Mouse (Mus musculus): ENCODE data around the gene Gm20479. TPM values are rescaled to one million over a fixed set of nuclear protein-coding genes. Genes with fewer than 3 reads are reported as not detected.

The Gm20479 gene
- polyA plus RNA-seq, 1 experiment from 2014 or later = not detected

DNA sequence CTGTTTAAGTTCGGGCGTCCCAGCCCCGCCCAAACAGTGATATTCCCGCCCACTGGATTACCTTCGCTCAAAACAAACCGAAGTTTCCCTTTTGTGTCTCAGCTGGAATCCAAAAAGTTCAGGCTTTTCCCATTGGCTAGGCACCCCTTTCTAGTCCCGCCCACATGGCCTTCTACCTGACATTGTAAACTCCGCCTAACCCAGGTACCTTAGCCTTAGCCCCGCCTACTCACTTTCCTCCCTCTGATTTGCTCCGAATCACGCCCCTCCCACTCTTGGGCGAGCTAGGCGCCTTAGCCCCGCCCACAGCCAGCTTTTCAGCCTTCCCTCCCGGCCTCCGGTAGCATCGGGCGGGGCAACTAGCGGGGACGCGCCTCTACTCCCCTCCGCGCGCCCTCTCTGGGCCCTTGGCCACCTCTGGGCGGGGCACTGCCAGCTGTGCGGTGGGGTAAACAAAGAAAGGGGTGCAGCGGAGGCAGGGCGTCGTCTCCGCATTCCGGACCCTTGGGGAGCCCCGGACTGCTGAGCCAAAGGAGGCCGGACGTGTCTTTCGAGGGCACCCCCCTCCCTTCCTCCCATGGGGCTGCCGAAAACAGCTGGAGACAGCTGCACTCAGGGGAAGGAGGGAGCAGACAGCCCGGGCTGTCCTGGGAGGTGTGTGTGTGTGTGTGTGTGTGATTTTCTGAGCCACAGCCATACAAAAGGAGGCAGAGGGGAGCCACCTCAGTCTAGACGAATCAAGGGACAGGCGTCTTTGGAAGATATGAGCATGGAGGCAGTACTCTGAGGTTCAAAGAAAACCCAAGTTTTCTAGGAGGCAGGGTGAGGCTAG, 26.3 kb downstream of the Gm20479 start:
- Histone ChIP-seq H3K4me3 (peak overlapping the region; percentile 33), H3K4me1 (peaks cover 42% of the 10 kb centered on the region), H3K4me2 (replicated peaks) (peak overlapping the region; percentile 63), H3K36me3 (no peaks in the 10 kb centered on the region), H3K9me3 (no peaks in the 10 kb centered on the region), H3K27ac (no peak overlapping the region), H3K27me3 (replicated peaks) (peaks cover 97% of the 10 kb centered on the region), H3K9ac (no peak overlapping the region)
- WGBS = under 1% methylated on average over 39 of the region's 39 CpGs
- no peak for ATAC-seq (ENCODE audit: low FRiP score, low read depth)

GRCm38 (mm10) chr7:27329981-27330380, 27.2 kb downstream of the Gm20479 start:
- H3K4me3 ChIP-seq = no peak overlapping the region
- peaks cover 47% of the 10 kb centered on the region for H3K4me1 ChIP-seq
- H3K36me3 ChIP-seq = no peaks in the 10 kb centered on the region
- H3K27me3 ChIP-seq (replicated peaks) = peaks cover 99% of the 10 kb centered on the region
- no peak overlapping the region for H3K9ac ChIP-seq
- H3K27ac ChIP-seq = no peak overlapping the region
- H3K4me2 ChIP-seq (replicated peaks) = peak overlapping the region; percentile 63; the same call in 1 of the 2 replicates
- no peaks in the 10 kb centered on the region for H3K9me3 ChIP-seq
- no peak for ATAC-seq (ENCODE audit: low FRiP score, low read depth)
- 26% methylated on average over 17 of the region's 17 CpGs for WGBS

DNA sequence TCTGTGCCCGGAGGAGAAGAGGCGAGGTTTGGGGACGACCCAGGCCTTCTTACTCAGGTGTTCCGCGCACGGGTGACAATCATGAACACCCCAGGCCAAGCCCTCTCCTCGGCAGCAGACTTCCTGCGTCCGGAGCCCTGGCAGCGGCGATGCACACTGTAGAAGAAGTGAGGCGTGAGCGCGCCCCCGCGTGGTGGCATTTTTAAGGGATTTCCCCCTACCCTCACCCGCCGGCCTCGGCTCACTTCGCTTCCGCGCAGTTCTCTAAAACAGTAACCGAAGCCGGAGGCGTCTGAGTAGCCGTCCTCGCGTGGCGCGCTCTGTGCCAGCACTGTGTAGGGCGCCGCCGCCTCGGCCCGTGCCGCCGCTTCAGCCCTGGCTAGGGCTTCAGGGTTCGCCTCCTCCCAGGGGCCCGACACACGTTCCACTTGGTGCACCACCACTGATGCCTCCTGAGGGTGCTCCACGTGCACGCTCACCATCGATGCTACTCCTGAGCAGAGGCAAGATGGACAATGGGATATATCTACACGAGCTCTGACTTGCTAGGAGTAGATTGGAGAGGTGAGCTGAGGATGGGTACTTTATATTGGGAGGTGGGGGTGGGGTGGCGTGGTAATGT, 27.8 kb downstream of the Gm20479 start:
- ATAC-seq (ENCODE audit: low FRiP score, low read depth) = peak; percentile 12; the same call in 1 of the 2 replicates
- Histone ChIP-seq H3K27me3 (replicated peaks) (peaks cover 99% of the 10 kb centered on the region), H3K4me3 (0 out of 2 replicates have a peak overlapping the region, but pooled peaks have one; percentile 21), H3K9me3 (no peaks in the 10 kb centered on the region), H3K27ac (no peak overlapping the region), H3K4me2 (replicated peaks) (peak overlapping the region; percentile 54), H3K9ac (no peak overlapping the region), H3K4me1 (peaks cover 43% of the 10 kb centered on the region), H3K36me3 (no peaks in the 10 kb centered on the region)
- 4% methylated on average over 45 of the region's 45 CpGs for WGBS

GRCm38 (mm10) chr7:27328648-27329047, 28.6 kb downstream of the Gm20479 start:
- Histone ChIP-seq H3K4me1 (peaks cover 35% of the 10 kb centered on the region), H3K36me3 (no peaks in the 10 kb centered on the region), H3K9me3 (no peaks in the 10 kb centered on the region), H3K4me3 (no peak overlapping the region), H3K27ac (no peak overlapping the region), H3K27me3 (replicated peaks) (peaks cover 99% of the 10 kb centered on the region), H3K4me2 (replicated peaks) (no peak overlapping the region), H3K9ac (no peak overlapping the region)
- ATAC-seq (ENCODE audit: low FRiP score, low read depth) = no peak
- 38% methylated on average over 16 of the region's 16 CpGs for WGBS

- no peak for ATAC-seq (ENCODE audit: low FRiP score, low read depth)
- H3K27me3 ChIP-seq (replicated peaks) = peaks cover 99% of the 10 kb centered on the region
- peaks cover 31% of the 10 kb centered on the region for H3K4me1 ChIP-seq
- no peak overlapping the region for H3K27ac ChIP-seq
- H3K9me3 ChIP-seq = no peaks in the 10 kb centered on the region
- 87% methylated on average over 11 of the region's 11 CpGs for WGBS
- no peak overlapping the region for H3K4me2 ChIP-seq (replicated peaks)
- H3K9ac ChIP-seq = no peak overlapping the region
- H3K36me3 ChIP-seq = no peaks in the 10 kb centered on the region
- H3K4me3 ChIP-seq = no peak overlapping the region
Measured at GRCm38 (mm10) chr7:27328161-27328560, 29.1 kb downstream of the Gm20479 start.

DNA sequence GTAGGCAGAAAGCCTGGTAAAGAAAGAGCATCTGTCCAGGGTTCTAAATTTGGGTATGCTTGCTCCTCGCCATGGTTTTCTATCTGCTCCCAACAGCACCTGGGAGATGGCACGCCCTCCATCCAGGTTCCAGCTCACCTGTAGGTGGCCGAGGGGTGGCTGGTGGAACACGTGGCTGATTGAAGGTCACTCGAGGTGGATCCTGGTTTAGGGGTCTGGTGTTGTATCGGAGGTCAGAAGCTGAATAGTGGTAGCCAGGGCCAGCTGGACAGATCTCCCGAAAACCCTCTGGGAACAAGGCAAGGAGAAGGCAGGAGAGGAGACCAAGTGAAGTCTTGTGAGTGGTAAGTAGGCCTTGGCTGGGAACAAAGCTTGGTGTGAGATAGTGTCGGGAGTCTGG, 29.7 kb downstream of the Gm20479 start:
- Histone ChIP-seq H3K9me3 (no peaks in the 10 kb centered on the region), H3K4me3 (no peak overlapping the region), H3K4me2 (replicated peaks) (no peak overlapping the region), H3K27ac (no peak overlapping the region), H3K36me3 (no peaks in the 10 kb centered on the region), H3K9ac (no peak overlapping the region), H3K4me1 (peaks cover 24% of the 10 kb centered on the region), H3K27me3 (replicated peaks) (peaks cover 99% of the 10 kb centered on the region)
- ATAC-seq (ENCODE audit: low FRiP score, low read depth) = no peak
- 90% methylated on average over 8 of the region's 8 CpGs for WGBS

DNA sequence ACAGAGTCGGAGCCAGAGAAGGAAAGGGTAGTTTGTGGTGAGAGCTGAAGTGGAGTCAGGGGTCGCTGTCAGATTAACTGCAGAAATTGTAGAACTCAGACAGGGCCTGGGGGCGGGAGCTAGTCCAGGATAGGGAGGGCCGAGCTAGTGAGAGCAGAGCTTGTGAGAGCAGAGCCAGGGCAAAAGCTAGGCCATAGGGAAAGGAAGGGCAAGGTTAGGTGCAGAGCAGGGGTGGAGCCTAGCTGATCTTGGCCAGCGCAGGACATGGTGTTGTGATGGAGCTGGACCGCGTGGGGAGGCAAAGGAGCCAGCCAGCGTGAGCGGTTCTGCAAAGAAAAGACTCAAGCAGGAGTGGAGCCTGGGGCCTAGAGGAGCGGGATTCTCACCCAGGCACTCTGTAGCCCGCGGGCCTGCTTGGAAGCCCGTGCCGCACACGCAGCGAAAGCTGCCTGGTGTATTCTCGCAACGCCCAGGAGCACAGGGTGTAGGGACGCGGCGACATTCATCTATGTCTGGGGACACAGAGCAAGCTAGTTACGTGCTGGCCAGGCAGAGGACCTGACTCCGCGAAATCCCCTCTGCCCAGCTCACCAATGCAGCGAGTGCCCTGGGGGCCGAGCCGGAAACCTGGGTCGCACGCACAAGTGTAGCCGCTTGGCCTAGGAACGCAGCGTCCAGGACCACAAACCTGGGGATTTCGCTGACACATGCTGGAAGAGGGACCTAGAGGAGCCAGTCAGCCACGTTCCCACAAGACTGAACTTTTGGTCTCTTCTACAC, 30.9 kb downstream of the Gm20479 start:
- WGBS = 33% methylated on average over 34 of the region's 34 CpGs
- peaks cover 95% of the 10 kb centered on the region for H3K27me3 ChIP-seq (replicated peaks)
- ATAC-seq (ENCODE audit: low FRiP score, low read depth) = no peak

DNA sequence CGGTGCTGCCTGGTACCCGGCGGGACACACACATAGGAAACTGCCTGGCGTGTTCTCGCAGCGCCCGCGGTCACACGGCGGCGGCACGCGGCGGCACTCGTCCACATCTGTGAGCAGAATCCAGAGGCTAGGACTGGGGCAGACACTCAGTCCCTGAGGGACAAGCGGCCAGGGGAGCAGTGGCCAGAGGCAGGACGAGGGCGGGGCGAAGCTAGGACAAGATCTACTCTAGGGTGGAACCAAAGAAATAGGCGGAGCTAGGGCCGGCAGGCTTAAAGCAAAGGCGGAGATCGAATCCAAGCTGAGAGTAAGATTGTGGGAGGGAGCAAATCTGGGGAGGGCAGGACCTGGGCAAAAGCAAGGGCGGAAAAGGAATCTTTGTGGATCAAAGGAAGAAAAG, 31.5 kb downstream of the Gm20479 start:
- WGBS = under 1% methylated on average over 24 of the region's 24 CpGs
- H3K36me3 ChIP-seq = no peaks in the 10 kb centered on the region
- no peak overlapping the region for H3K9ac ChIP-seq
- peak; percentile 5; the same call in 1 of the 2 replicates for ATAC-seq (ENCODE audit: low FRiP score, low read depth)
- H3K27me3 ChIP-seq (replicated peaks) = peaks cover 89% of the 10 kb centered on the region
- H3K4me3 ChIP-seq = 0 out of 2 replicates have a peak overlapping the region, but pooled peaks have one; percentile 11
- peak overlapping the region; percentile 51 for H3K4me2 ChIP-seq (replicated peaks)
- peaks cover 18% of the 10 kb centered on the region for H3K4me1 ChIP-seq
- H3K9me3 ChIP-seq = no peaks in the 10 kb centered on the region
- H3K27ac ChIP-seq = no peak overlapping the region

More for the DNA sequence above, 30.9 kb downstream of the Gm20479 start:
- H3K4me2 ChIP-seq (replicated peaks) = peak overlapping the region; percentile 51
- no peak overlapping the region for H3K9ac ChIP-seq
- no peak overlapping the region for H3K27ac ChIP-seq
- H3K4me3 ChIP-seq = 0 out of 2 replicates have a peak overlapping the region, but pooled peaks have one; percentile 11
- H3K4me1 ChIP-seq = peaks cover 22% of the 10 kb centered on the region
- H3K36me3 ChIP-seq = no peaks in the 10 kb centered on the region
- no peaks in the 10 kb centered on the region for H3K9me3 ChIP-seq

- WGBS = 45% methylated on average over 18 of the region's 20 CpGs
- no peak for ATAC-seq (ENCODE audit: low FRiP score, low read depth)
- Histone ChIP-seq H3K4me1 (peaks cover 18% of the 10 kb centered on the region), H3K36me3 (no peaks in the 10 kb centered on the region), H3K27ac (no peak overlapping the region), H3K9ac (no peak overlapping the region), H3K9me3 (no peaks in the 10 kb centered on the region), H3K4me2 (replicated peaks) (peak overlapping the region; percentile 51), H3K27me3 (replicated peaks) (peaks cover 81% of the 10 kb centered on the region), H3K4me3 (no peak overlapping the region)
Measured at GRCm38 (mm10) chr7:27324928-27325327, 32.3 kb downstream of the Gm20479 start.

DNA sequence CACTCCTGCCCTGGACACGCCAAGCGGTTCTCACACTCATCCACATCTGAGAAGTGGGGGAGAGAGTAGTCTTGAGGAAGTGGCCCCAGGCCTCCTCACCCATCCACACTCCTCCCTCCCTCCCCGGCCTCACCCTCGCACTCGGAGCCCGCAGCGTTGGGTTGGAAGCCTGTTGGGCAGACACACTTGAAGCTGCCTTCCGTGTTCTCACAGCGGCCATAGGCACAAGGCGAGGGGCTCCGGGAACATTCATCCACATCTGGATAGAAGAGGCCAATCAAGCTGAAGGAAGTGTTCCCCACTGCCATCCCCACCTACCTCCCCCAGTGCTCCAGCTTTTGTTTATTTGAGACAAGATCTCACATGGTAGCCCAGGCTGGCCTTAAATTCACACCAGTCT, 33.1 kb downstream of the Gm20479 start:
- Histone ChIP-seq H3K27ac (no peak overlapping the region), H3K27me3 (replicated peaks) (peaks cover 74% of the 10 kb centered on the region), H3K4me3 (no peak overlapping the region), H3K36me3 (no peaks in the 10 kb centered on the region), H3K9me3 (no peaks in the 10 kb centered on the region), H3K4me2 (replicated peaks) (no peak overlapping the region), H3K4me1 (peaks cover 11% of the 10 kb centered on the region), H3K9ac (no peak overlapping the region)
- no peak for ATAC-seq (ENCODE audit: low FRiP score, low read depth)
- 96% methylated on average over 11 of the region's 11 CpGs for WGBS

GRCm38 (mm10) chr7:27323001-27323400, 34.2 kb downstream of the Gm20479 start:
- H3K9me3 ChIP-seq = no peaks in the 10 kb centered on the region
- peaks cover 62% of the 10 kb centered on the region for H3K27me3 ChIP-seq (replicated peaks)
- WGBS = 91% methylated on average over 5 of the region's 5 CpGs
- no peak overlapping the region for H3K4me3 ChIP-seq
- H3K27ac ChIP-seq = no peak overlapping the region
- H3K36me3 ChIP-seq = no peaks in the 10 kb centered on the region
- H3K4me2 ChIP-seq (replicated peaks) = no peak overlapping the region
- no peak for ATAC-seq (ENCODE audit: low FRiP score, low read depth)
- no peak overlapping the region for H3K9ac ChIP-seq
- peaks cover 10% of the 10 kb centered on the region for H3K4me1 ChIP-seq

- Histone ChIP-seq H3K4me2 (replicated peaks) (no peak overlapping the region), H3K9me3 (no peaks in the 10 kb centered on the region), H3K9ac (no peak overlapping the region), H3K4me1 (peaks cover 10% of the 10 kb centered on the region), H3K27ac (no peak overlapping the region), H3K4me3 (no peak overlapping the region), H3K36me3 (no peaks in the 10 kb centered on the region), H3K27me3 (replicated peaks) (peaks cover 55% of the 10 kb centered on the region)
- 18% methylated on average over 13 of the region's 13 CpGs for WGBS
- no peak for ATAC-seq (ENCODE audit: low FRiP score, low read depth)
Measured at GRCm38 (mm10) chr7:27322291-27322690, 34.9 kb downstream of the Gm20479 start.
